Mouse (Mus musculus) erythroblast, embryonic 14.5 days (primary cell): ENCODE measurements at regions not wholly inside any gene's neighbourhood (a gene's known extent, or its start where the extent isn't known, plus 50 kb on each side); places are given as distances from the start of the nearest gene placed in this dataset.

Experiments used
- H3K27me3 ChIP-seq: 2 replicates; pipeline ENCODE4 v1.6.1; 2012; ENCODE audit warnings: inconsistent platforms; ENCODE audit not compliant: control insufficient read depth
- H3K36me3 ChIP-seq: 2 replicates; pipeline ENCODE4 v1.6.1; 2012; ENCODE audit warnings: mild to moderate bottlenecking, inconsistent platforms; ENCODE audit not compliant: control insufficient read depth
- H3K4me1 ChIP-seq: 2 replicates; pipeline ENCODE4 v1.6.1; 2012; ENCODE audit warnings: inconsistent platforms; ENCODE audit not compliant: control insufficient read depth
- H3K4me3 ChIP-seq: replicated peaks from 2 replicates; pipeline ENCODE3; 2012; ENCODE audit warnings: moderate library complexity, mild to moderate bottlenecking, inconsistent platforms
- H3K9me3 ChIP-seq: 2 replicates; pipeline ENCODE4 v1.6.1; 2012; ENCODE audit warnings: low read length, inconsistent platforms, mixed read lengths; ENCODE audit not compliant: control insufficient read depth
- GATA1 ChIP-seq: IDR thresholded peaks from 2 replicates; pipeline ENCODE4 v1.6.1; 2012; ENCODE audit warnings: low read length, inconsistent platforms, mixed read lengths
- TAL1 ChIP-seq: IDR thresholded peaks from 3 replicates; pipeline ENCODE4 v1.6.1; 2012; ENCODE audit warnings: low read length, inconsistent platforms, mixed read lengths

GRCm38 (mm10) chr14:25017860-25018259 is 441.1 kb upstream of the Zmiz1 start:
- Histone ChIP-seq H3K36me3 (no peaks in the 10 kb centered on the region), H3K9me3 (no peaks in the 10 kb centered on the region), H3K27me3 (no peaks in the 10 kb centered on the region), H3K4me3 (no peak overlapping the region), H3K4me1 (no peaks in the 10 kb centered on the region)
- TF ChIP-seq GATA1, result no peak
- TF ChIP-seq TAL1, result no peak

- TF ChIP-seq GATA1, result no peak
- no peak for TF ChIP-seq TAL1
- H3K9me3 ChIP-seq, result no peaks in the 10 kb centered on the region
Measured at GRCm38 (mm10) chr14:25019306-25019905, 439.6 kb upstream of the Zmiz1 start.

GRCm38 (mm10) chr14:25022523-25023269 is 436.3 kb upstream of the Zmiz1 start:
- H3K9me3 ChIP-seq, result no peaks in the 10 kb centered on the region
- TF ChIP-seq TAL1 (no peak), GATA1 (no peak)

More at GRCm38 (mm10) chr14:25019306-25019905, 439.6 kb upstream of the Zmiz1 start:
- Histone ChIP-seq H3K27me3 (no peaks in the 10 kb centered on the region), H3K36me3 (no peaks in the 10 kb centered on the region), H3K4me3 (no peak overlapping the region), H3K4me1 (no peaks in the 10 kb centered on the region)

GRCm38 (mm10) chr14:25023270-25023800 is 435.6 kb upstream of the Zmiz1 start:
- no peaks in the 10 kb centered on the region for H3K27me3 ChIP-seq
- no peaks in the 10 kb centered on the region for H3K36me3 ChIP-seq
- no peak overlapping the region for H3K4me3 ChIP-seq
- H3K9me3 ChIP-seq, result no peaks in the 10 kb centered on the region
- no peak for TF ChIP-seq TAL1
- H3K4me1 ChIP-seq, result no peaks in the 10 kb centered on the region

More at GRCm38 (mm10) chr14:25022523-25023269, 436.3 kb upstream of the Zmiz1 start:
- H3K27me3 ChIP-seq, result no peaks in the 10 kb centered on the region
- no peaks in the 10 kb centered on the region for H3K36me3 ChIP-seq
- H3K4me3 ChIP-seq, result no peak overlapping the region
- H3K4me1 ChIP-seq, result no peaks in the 10 kb centered on the region

GRCm38 (mm10) chr14:25025074-25025473 is 433.9 kb upstream of the Zmiz1 start:
- Histone ChIP-seq H3K9me3 (no peaks in the 10 kb centered on the region), H3K36me3 (no peaks in the 10 kb centered on the region)

DNA sequence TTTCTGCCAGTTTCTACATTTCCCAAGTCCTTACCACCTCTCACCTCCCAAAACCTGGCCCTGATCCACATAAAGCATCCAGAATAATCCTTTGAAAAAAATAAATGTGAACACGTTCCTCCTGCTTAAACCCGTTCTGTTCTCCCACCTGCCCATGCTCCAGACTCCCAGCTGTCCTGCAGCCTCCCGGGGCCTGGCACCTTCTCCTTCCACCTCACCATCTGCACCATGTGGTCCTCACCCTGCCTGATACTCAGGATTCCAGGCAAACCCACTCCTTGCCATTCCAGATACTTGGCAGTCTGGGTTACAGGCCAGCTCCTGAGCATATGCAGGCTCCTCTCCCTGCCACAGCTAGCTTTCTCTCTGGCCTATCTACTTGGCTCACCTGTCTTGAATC is 431.9 kb upstream of the Zmiz1 start:
- TF ChIP-seq GATA1, result no peak
- no peak for TF ChIP-seq TAL1
- no peaks in the 10 kb centered on the region for H3K36me3 ChIP-seq
- no peaks in the 10 kb centered on the region for H3K4me1 ChIP-seq
- H3K27me3 ChIP-seq, result no peaks in the 10 kb centered on the region
- H3K4me3 ChIP-seq, result no peak overlapping the region
- no peaks in the 10 kb centered on the region for H3K9me3 ChIP-seq

More at GRCm38 (mm10) chr14:25025074-25025473, 433.9 kb upstream of the Zmiz1 start:
- H3K27me3 ChIP-seq, result no peaks in the 10 kb centered on the region
- TF ChIP-seq GATA1 (no peak), TAL1 (no peak)
- no peaks in the 10 kb centered on the region for H3K4me1 ChIP-seq
- H3K4me3 ChIP-seq, result no peak overlapping the region

- no peaks in the 10 kb centered on the region for H3K36me3 ChIP-seq
- no peaks in the 10 kb centered on the region for H3K9me3 ChIP-seq
- H3K27me3 ChIP-seq, result no peaks in the 10 kb centered on the region
Measured at GRCm38 (mm10) chr14:25027842-25028241, 431.1 kb upstream of the Zmiz1 start.

GRCm38 (mm10) chr14:25030881-25031280 is 428.1 kb upstream of the Zmiz1 start:
- Histone ChIP-seq H3K4me3 (no peak overlapping the region), H3K9me3 (no peaks in the 10 kb centered on the region), H3K27me3 (no peaks in the 10 kb centered on the region), H3K36me3 (no peaks in the 10 kb centered on the region), H3K4me1 (no peaks in the 10 kb centered on the region)
- TF ChIP-seq GATA1 (no peak), TAL1 (no peak)

More at GRCm38 (mm10) chr14:25027842-25028241, 431.1 kb upstream of the Zmiz1 start:
- no peaks in the 10 kb centered on the region for H3K4me1 ChIP-seq
- no peak overlapping the region for H3K4me3 ChIP-seq
- TF ChIP-seq GATA1, result no peak
- no peak for TF ChIP-seq TAL1

- H3K4me3 ChIP-seq, result no peak overlapping the region
- no peaks in the 10 kb centered on the region for H3K9me3 ChIP-seq
- TF ChIP-seq GATA1, result no peak
- TF ChIP-seq TAL1, result no peak
- H3K4me1 ChIP-seq, result no peaks in the 10 kb centered on the region
- H3K36me3 ChIP-seq, result no peaks in the 10 kb centered on the region
- no peaks in the 10 kb centered on the region for H3K27me3 ChIP-seq
Measured at GRCm38 (mm10) chr14:25031756-25032680, 427.0 kb upstream of the Zmiz1 start.
